Mouse (Mus musculus): ENCODE data around the gene Polr3a. TPM values are rescaled to one million over a fixed set of nuclear protein-coding genes. Genes with fewer than 3 reads are reported as not detected.

The Polr3a gene
- 20.8 and 23.8 TPM in 2 replicates for polyA plus RNA-seq (2015; fragmentation: Nextera tagmentation; extraction: Ambion mirVana)

DNA sequence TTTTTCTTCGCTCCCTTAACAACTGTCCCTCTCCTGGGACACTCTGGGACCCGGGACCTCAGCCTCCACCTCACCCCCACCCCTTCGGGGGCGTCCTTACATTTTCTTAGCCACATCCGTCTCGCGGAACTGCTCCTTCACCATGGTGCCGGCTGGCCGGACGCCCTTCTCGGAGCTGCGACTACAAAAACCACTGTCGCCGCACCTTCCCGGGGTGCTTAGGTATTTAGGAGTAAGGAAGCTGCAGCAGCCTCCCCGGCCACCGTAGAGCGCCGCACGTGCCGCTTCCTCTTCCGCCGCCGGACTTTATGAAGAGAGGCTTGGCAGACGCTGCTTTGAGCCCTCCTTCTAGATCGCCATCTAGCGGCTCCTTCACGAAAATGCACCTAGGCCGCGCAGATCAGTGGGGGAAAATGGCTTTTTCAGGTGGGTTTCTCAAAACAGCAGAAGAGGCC lies at the start of gene Polr3a, which contains the start of gene Rps24:
Gene Polr3a, minus strand, starts transcription at position 286 of the 455 bp plus-strand sequence.
Gene Rps24, plus strand, starts transcription at position 353 of the 455 bp plus-strand sequence.
- H3K36me3 ChIP-seq (ENCODE audit: control insufficient read depth, insufficient read depth), result peaks cover 8% of the 10 kb centered on the region
- peak within 1 kb of the TSS; percentile 58 for H3K4me3 ChIP-seq (replicated peaks; ENCODE audit: low read length)
- H3K4me2 ChIP-seq (ENCODE audit: low read length), result peak within 1 kb of the TSS; percentile 77
- peak; percentile 70 for ATAC-seq
- H3K9me3 ChIP-seq (ENCODE audit: control insufficient read depth, low read length), result no peaks in the 10 kb centered on the region
- peaks cover 17% of the 10 kb centered on the region for H3K4me1 ChIP-seq (replicated peaks; ENCODE audit: control insufficient read depth, insufficient read depth, low read length)
- H3K27me3 ChIP-seq (replicated peaks; ENCODE audit: control insufficient read depth, insufficient read depth, low read length), result no peaks in the 10 kb centered on the region
- H3K27ac ChIP-seq (ENCODE audit: low read length), result no peak within 1 kb of the TSS
- under 1% methylated on average over 30 of the region's 30 CpGs for whole genome bisulfite sequencing
- peak within 1 kb of the TSS; percentile 63 for H3K9ac ChIP-seq (replicated peaks; ENCODE audit: low read depth, low read length)

DNA sequence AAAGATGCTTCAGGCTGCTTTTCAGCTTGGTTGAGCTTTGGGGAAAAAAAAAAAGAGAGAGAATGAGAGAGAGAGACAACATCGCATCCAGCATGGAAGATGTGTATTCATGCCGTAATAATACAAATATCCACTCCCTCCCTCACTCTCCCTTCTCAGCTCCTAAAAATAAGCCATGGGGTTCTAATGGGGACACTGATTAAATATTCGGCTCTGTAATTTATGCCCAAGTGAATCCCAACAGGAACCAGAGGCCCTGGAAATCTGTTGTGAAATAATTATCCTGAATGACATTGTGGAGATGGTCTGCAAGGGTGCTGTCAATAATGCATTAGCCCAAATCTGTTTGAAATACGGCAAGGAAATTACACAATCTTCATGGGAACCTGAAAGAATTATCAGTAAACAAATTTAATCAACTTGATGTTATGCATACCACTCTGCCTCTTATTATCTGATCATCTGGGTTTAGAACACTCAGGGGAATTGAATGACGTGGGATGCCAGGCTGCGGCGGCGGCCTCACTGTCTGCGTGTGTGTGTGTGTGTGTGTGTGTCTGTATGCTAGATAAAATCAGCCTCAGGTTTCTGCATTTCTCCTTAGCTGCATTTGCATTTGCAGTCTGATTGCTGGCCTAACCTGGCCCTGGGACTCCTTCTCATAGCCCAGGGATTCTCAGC lies 48.1 kb upstream of the Polr3a start:
- peak overlapping the region; percentile 48 for H3K27ac ChIP-seq (ENCODE audit: low read length)
- H3K4me2 ChIP-seq (ENCODE audit: low read length), result no peak overlapping the region
- WGBS, result 24% methylated on average over 9 of the region's 9 CpGs
- H3K4me1 ChIP-seq (replicated peaks; ENCODE audit: control insufficient read depth, insufficient read depth, low read length), result peaks cover 37% of the 10 kb centered on the region
- H3K27me3 ChIP-seq (replicated peaks; ENCODE audit: control insufficient read depth, insufficient read depth, low read length), result no peaks in the 10 kb centered on the region
- H3K9me3 ChIP-seq (ENCODE audit: control insufficient read depth, low read length), result peaks cover 4% of the 10 kb centered on the region; the same call in 1 of the 2 replicates
- H3K9ac ChIP-seq (replicated peaks; ENCODE audit: low read depth, low read length), result no peak overlapping the region
- H3K36me3 ChIP-seq (ENCODE audit: control insufficient read depth, insufficient read depth), result no peaks in the 10 kb centered on the region
- peak; percentile 54 for ATAC-seq
- H3K4me3 ChIP-seq (replicated peaks; ENCODE audit: low read length), result no peak overlapping the region

DNA sequence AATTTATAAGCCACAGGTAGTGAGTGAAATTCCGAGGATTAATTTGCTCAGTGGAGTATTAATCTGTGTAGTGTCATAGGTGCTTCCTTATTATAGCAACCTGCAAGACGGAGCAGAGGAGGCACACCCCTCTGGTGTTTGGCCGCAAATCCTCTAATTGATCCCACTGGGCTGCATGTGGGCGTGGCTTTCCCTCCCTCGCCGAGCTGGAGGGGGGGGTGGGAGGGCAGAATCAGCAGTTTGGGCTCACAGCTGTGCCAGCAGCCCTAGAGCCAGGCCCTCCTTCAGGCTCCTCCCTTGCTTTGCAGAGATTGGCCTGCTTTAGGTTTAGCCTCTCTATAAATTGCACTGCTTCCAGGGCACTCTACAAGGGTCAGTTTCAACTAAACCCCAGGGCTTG lies 43.4 kb upstream of the Polr3a start:
- peak; percentile 52 for ATAC-seq
- no peak overlapping the region for H3K9ac ChIP-seq (replicated peaks; ENCODE audit: low read depth, low read length)
- WGBS, result 3% methylated on average over 6 of the region's 6 CpGs
- no peaks in the 10 kb centered on the region for H3K27me3 ChIP-seq (replicated peaks; ENCODE audit: control insufficient read depth, insufficient read depth, low read length)
- no peaks in the 10 kb centered on the region for H3K36me3 ChIP-seq (ENCODE audit: control insufficient read depth, insufficient read depth)
- peaks cover 49% of the 10 kb centered on the region for H3K4me1 ChIP-seq (replicated peaks; ENCODE audit: control insufficient read depth, insufficient read depth, low read length)
- H3K4me2 ChIP-seq (ENCODE audit: low read length), result 0 out of 2 replicates have a peak overlapping the region, but pooled peaks have one; percentile 10
- no peak overlapping the region for H3K27ac ChIP-seq (ENCODE audit: low read length)
- no peak overlapping the region for H3K4me3 ChIP-seq (replicated peaks; ENCODE audit: low read length)
- H3K9me3 ChIP-seq (ENCODE audit: control insufficient read depth, low read length), result no peaks in the 10 kb centered on the region

DNA sequence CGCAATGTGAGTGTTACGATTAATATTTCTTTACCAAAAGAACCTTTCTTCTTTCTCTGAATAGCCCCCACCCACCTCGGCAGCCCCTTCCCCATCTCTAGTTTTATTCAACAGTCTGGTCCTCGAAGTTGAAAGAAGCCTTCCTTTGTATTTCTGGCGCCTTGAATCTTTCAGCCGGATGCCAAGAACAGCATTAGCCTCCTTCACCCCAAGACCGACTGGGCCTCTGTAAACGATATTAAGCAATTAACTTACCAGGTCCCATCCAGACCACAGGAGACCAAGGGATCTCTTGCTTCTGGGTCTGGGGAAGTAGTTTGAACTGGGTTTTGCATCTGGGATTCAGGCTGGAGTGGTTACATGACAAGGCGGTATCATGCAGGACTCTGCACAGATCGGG lies 39.6 kb upstream of the Polr3a start:
- Histone ChIP-seq H3K36me3 (ENCODE audit: control insufficient read depth, insufficient read depth) (no peaks in the 10 kb centered on the region), H3K9me3 (ENCODE audit: control insufficient read depth, low read length) (no peaks in the 10 kb centered on the region), H3K27me3 (replicated peaks; ENCODE audit: control insufficient read depth, insufficient read depth, low read length) (no peaks in the 10 kb centered on the region), H3K4me1 (replicated peaks; ENCODE audit: control insufficient read depth, insufficient read depth, low read length) (peaks cover 33% of the 10 kb centered on the region), H3K4me2 (ENCODE audit: low read length) (no peak overlapping the region), H3K4me3 (replicated peaks; ENCODE audit: low read length) (no peak overlapping the region), H3K27ac (ENCODE audit: low read length) (peak overlapping the region; percentile 39), H3K9ac (replicated peaks; ENCODE audit: low read depth, low read length) (no peak overlapping the region)
- peak; percentile 57 for ATAC-seq
- WGBS, result 14% methylated on average over 10 of the region's 10 CpGs

DNA sequence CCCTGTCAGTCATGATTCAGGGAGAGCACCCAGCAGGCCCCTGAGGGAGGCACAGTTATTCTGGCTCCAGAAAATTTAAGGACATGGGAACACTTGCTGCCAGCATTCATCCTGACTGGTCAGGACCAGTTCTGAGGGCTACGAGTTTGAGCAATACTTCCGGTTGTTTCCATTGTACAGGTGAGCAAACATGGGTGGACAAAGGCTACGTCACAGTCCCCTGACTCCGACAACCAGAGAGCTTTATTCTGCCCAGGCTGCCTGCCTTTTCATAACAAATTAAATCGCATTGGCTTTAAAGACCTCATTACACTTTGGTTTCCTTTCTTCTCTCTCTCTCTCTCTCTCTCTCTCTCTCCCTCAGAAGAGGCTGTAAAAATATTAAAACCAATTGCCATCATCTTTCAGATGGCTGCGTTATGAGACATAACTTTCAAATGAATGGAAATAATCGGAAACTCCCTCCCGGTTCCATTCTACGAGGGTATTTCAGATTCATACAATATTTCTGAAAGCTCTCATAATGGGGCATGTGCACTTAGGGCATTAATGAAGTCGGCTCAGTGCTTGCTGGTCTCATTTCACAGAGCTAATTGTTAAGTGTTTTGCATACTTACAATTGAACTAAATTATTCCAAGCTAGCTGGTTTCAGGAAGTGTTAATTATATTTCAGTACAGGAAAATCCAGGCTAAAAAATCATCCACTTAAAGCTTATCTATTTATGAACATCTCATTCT lies 39.0 kb upstream of the Polr3a start:
- peak overlapping the region; percentile 92 for H3K27ac ChIP-seq (ENCODE audit: low read length)
- H3K9me3 ChIP-seq (ENCODE audit: control insufficient read depth, low read length), result no peaks in the 10 kb centered on the region
- H3K27me3 ChIP-seq (replicated peaks; ENCODE audit: control insufficient read depth, insufficient read depth, low read length), result no peaks in the 10 kb centered on the region
- H3K36me3 ChIP-seq (ENCODE audit: control insufficient read depth, insufficient read depth), result no peaks in the 10 kb centered on the region
- peak; percentile 81 for ATAC-seq
- H3K4me3 ChIP-seq (replicated peaks; ENCODE audit: low read length), result no peak overlapping the region
- H3K9ac ChIP-seq (replicated peaks; ENCODE audit: low read depth, low read length), result no peak overlapping the region
- 7% methylated on average over 10 of the region's 10 CpGs for WGBS
- H3K4me2 ChIP-seq (ENCODE audit: low read length), result peak overlapping the region; percentile 12; the same call in 1 of the 2 replicates
- H3K4me1 ChIP-seq (replicated peaks; ENCODE audit: control insufficient read depth, insufficient read depth, low read length), result peaks cover 32% of the 10 kb centered on the region

DNA sequence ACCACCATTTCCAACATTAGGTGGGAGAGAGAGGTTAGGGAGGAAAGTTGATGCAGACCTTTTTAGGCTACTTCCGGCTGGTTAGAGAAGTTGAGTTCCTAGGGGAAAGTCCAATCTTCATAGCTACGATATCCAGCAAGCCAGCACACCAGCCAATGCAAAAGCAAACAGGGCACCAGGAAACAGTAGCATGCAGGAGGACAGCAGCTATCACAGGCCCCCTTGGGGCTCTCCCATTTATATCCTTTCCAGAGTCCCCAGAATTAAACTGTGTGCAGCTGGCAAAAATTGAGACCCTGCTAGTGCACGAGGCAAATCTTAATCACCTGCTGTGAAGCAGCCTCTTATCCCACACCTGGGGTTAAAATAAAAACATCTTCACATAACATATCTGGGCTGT lies 38.3 kb upstream of the Polr3a start:
- Histone ChIP-seq H3K27ac (ENCODE audit: low read length) (peak overlapping the region; percentile 92), H3K36me3 (ENCODE audit: control insufficient read depth, insufficient read depth) (no peaks in the 10 kb centered on the region), H3K9ac (replicated peaks; ENCODE audit: low read depth, low read length) (no peak overlapping the region), H3K4me1 (replicated peaks; ENCODE audit: control insufficient read depth, insufficient read depth, low read length) (peaks cover 25% of the 10 kb centered on the region), H3K27me3 (replicated peaks; ENCODE audit: control insufficient read depth, insufficient read depth, low read length) (no peaks in the 10 kb centered on the region), H3K9me3 (ENCODE audit: control insufficient read depth, low read length) (no peaks in the 10 kb centered on the region), H3K4me3 (replicated peaks; ENCODE audit: low read length) (no peak overlapping the region), H3K4me2 (ENCODE audit: low read length) (no peak overlapping the region)
- ATAC-seq, result no peak
- WGBS, result 55% methylated on average over 3 of the region's 3 CpGs

DNA sequence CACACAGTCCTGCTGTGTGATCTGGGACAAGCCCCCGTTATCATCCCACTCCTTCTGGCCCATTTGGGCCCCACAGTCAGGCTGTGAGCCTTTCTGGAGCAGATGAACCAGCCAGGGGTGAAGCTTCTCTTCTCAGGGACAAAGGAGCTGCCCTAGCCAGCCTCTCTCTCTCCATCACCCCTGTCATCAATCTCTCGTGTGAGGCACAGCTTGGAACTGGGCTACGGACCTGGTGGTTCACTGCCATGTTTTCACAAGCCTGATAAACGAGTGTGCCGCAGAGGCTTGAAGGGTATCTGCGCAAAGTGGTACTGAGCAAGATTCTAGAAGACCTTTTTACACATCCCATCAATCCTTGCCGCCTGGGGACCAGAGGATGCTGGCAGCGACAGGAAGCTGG lies 34.7 kb upstream of the Polr3a start:
- ATAC-seq, result no peak
- H3K27ac ChIP-seq (ENCODE audit: low read length), result no peak overlapping the region
- no peaks in the 10 kb centered on the region for H3K27me3 ChIP-seq (replicated peaks; ENCODE audit: control insufficient read depth, insufficient read depth, low read length)
- no peak overlapping the region for H3K4me3 ChIP-seq (replicated peaks; ENCODE audit: low read length)
- no peaks in the 10 kb centered on the region for H3K36me3 ChIP-seq (ENCODE audit: control insufficient read depth, insufficient read depth)
- WGBS, result 79% methylated on average over 8 of the region's 8 CpGs
- no peak overlapping the region for H3K4me2 ChIP-seq (ENCODE audit: low read length)
- peaks cover 14% of the 10 kb centered on the region for H3K4me1 ChIP-seq (replicated peaks; ENCODE audit: control insufficient read depth, insufficient read depth, low read length)
- no peak overlapping the region for H3K9ac ChIP-seq (replicated peaks; ENCODE audit: low read depth, low read length)
- no peaks in the 10 kb centered on the region for H3K9me3 ChIP-seq (ENCODE audit: control insufficient read depth, low read length)

DNA sequence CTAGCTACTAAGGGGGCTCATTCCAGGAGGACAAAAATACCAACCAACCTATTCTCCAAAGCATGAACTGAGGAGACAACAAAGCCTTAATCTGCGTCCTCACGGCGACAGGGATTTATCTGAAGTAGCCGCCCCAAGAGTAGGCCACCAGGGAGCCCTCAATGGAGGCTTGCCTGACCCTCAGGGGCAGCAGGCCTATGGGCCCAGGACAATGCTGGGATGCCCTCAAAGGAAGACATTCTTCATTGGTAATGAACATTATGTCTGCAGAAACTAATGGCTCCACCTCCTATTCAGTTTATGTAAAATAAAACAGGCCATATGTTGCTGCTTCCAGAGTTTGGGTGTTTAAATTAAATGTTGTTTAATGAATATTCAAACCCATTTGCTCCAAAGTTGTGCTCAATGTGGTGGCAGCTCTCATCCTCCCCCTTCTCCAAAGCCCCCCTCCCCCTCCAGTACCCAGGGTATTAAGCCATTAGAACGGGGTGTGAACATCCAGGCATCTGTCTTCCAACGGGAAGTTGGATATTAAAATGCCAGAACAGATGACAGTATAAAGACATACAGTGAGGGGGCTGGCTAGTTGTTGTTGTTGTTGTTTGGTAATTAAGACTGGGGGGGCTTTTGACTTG lies 25.8 kb upstream of the Polr3a start:
- peaks cover 3% of the 10 kb centered on the region; the same call in 1 of the 2 replicates for H3K9me3 ChIP-seq (ENCODE audit: control insufficient read depth, low read length)
- no peak overlapping the region for H3K4me3 ChIP-seq (replicated peaks; ENCODE audit: low read length)
- no peaks in the 10 kb centered on the region for H3K27me3 ChIP-seq (replicated peaks; ENCODE audit: control insufficient read depth, insufficient read depth, low read length)
- no peak overlapping the region for H3K4me2 ChIP-seq (ENCODE audit: low read length)
- peak overlapping the region; percentile 74 for H3K27ac ChIP-seq (ENCODE audit: low read length)
- no peaks in the 10 kb centered on the region for H3K36me3 ChIP-seq (ENCODE audit: control insufficient read depth, insufficient read depth)
- H3K9ac ChIP-seq (replicated peaks; ENCODE audit: low read depth, low read length), result no peak overlapping the region
- peaks cover 20% of the 10 kb centered on the region for H3K4me1 ChIP-seq (replicated peaks; ENCODE audit: control insufficient read depth, insufficient read depth, low read length)
- WGBS, result 54% methylated on average over 6 of the region's 6 CpGs
- ATAC-seq, result peak; percentile 83

DNA sequence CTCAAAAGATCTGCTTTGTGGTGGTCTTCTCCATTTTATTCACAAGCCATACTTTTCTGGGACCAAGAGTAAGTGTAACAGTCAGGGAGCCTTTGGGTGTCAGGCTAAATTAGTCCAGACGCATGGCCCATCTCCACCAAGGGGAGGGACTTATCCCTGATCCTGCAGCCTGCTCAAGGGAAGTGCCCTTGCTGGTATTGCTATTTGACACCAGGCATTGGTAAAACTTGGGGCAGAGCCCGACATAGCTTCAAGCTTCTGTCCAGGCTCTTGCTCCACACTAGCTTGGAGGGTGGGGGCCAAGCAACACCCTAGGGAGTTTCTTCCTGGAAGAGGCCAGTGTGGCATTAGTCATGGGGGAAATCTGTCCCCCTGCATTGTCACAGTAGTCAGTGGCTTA lies 23.8 kb upstream of the Polr3a start:
- Histone ChIP-seq H3K4me3 (replicated peaks; ENCODE audit: low read length) (no peak overlapping the region), H3K27me3 (replicated peaks; ENCODE audit: control insufficient read depth, insufficient read depth, low read length) (no peaks in the 10 kb centered on the region), H3K9me3 (ENCODE audit: control insufficient read depth, low read length) (peaks cover 3% of the 10 kb centered on the region; the same call in 1 of the 2 replicates), H3K4me2 (ENCODE audit: low read length) (no peak overlapping the region), H3K9ac (replicated peaks; ENCODE audit: low read depth, low read length) (no peak overlapping the region), H3K36me3 (ENCODE audit: control insufficient read depth, insufficient read depth) (no peaks in the 10 kb centered on the region), H3K27ac (ENCODE audit: low read length) (no peak overlapping the region), H3K4me1 (replicated peaks; ENCODE audit: control insufficient read depth, insufficient read depth, low read length) (peaks cover 20% of the 10 kb centered on the region)
- ATAC-seq, result no peak
- WGBS, result 94% methylated on average over 2 of the region's 2 CpGs
